Mouse (Mus musculus): ENCODE results near the gene Olfr282. TPM values are rescaled to one million over a fixed set of nuclear protein-coding genes. Genes with fewer than 3 reads are reported as not detected.
A peak's percentile ranks its signal among the peaks of the same experiment; 100 is the strongest.
"Not testable (repeated sequence)": the region's sequence is repeated elsewhere in the genome, so short reads cannot be mapped to it uniquely, and the experiment has no call there.

The Olfr282 gene
- polyA plus RNA-seq (2012; rRNA removed), result not detected in 2 replicates

DNA sequence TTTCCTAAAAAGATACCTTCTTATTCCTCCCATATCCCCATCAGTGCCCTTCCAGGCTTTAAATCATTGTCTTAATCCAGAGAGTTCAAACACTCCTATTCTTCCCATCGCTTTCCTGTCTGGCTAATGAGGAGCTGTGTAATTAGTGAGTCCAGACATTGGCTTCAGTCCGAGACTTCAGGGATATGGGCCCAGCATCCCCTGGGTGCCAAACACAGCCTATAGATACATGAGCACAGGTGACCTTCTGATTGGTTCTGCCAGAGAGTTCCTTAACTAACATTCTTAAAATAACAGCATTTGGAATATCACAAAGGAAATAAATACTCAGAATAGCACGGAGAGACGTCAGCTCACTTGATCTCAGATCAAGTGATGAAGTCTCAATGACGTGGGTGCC lies at the start of gene Olfr282:
Olfr282 (plus strand) TSS at position 301 of the 400 bp plus-strand sequence.
- not testable (repeated sequence) for H3K36me3 ChIP-seq (ENCODE audit: control insufficient read depth, insufficient read depth, low read length); H3K27ac ChIP-seq (ENCODE audit: insufficient read depth, low read depth, low read length); H3K4me1 ChIP-seq (ENCODE audit: control insufficient read depth, insufficient read depth, insufficient read length, low read length); H3K4me3 ChIP-seq (ENCODE audit: low read depth, low read length); H3K27me3 ChIP-seq (ENCODE audit: control insufficient read depth, insufficient read depth, low read length)
- 74% methylated on average over 5 of the region's 5 CpGs for WGBS

DNA sequence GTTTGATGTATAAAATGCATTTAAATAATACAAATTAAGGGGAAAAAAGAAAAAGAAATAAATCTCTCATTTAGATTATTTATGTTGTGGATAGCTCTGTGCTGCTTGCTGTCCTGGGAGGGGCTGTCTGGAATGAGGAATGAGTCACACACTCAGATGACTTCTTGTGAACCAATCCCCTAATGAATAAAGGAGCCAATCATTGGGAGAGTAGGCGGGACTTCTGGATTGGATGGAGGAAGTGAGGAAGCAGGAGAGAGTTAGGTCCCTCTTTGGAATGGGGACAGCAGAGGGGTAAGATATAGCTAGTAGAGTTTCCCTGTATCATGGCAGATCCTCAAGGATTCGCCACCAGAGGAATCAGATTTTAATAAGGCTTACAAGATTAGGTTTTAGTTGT lies 43.4 kb upstream of the Olfr282 start:
- no peak overlapping the region for H3K4me3 ChIP-seq (ENCODE audit: low read depth, low read length)
- H3K36me3 ChIP-seq (ENCODE audit: control insufficient read depth, insufficient read depth, low read length), result no peaks in the 10 kb centered on the region
- no peaks in the 10 kb centered on the region for H3K27me3 ChIP-seq (ENCODE audit: control insufficient read depth, insufficient read depth, low read length)
- no peaks in the 10 kb centered on the region for H3K4me1 ChIP-seq (ENCODE audit: control insufficient read depth, insufficient read depth, insufficient read length, low read length)
- 75% methylated on average over 2 of the region's 2 CpGs for WGBS
- no peak for TF ChIP-seq CTCF (IDR thresholded peaks at IDR 0.05; ENCODE audit: extremely low read depth, insufficient read length, insufficient replicate concordance, low read depth, low read length)
- TF ChIP-seq POLR2A (IDR thresholded peaks at IDR 0.05; ENCODE audit: low read depth, low read length), result no peak
- no peak overlapping the region for H3K27ac ChIP-seq (ENCODE audit: insufficient read depth, low read depth, low read length)

DNA sequence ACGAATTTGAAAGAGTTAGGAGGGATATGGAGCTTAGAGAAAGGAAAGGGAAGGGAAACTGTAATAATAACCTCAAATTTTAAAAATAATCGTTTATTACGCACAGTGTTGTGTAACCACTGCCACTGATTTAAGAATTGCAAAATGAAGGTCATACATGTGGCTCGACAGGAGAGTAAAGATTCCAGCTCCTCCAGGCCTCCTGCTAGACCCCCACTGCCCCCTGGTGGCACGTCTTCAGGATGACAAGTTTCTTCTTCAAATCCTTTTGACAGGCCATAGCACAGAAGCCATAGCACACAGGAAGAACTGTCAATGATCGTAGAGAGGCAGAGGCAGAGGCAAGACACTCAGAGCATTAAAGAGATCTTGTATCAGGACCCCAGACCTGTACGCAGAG lies 41.2 kb upstream of the Olfr282 start:
- Histone ChIP-seq H3K4me1 (ENCODE audit: control insufficient read depth, insufficient read depth, insufficient read length, low read length) (no peaks in the 10 kb centered on the region), H3K27ac (ENCODE audit: insufficient read depth, low read depth, low read length) (no peak overlapping the region), H3K36me3 (ENCODE audit: control insufficient read depth, insufficient read depth, low read length) (no peaks in the 10 kb centered on the region), H3K4me3 (ENCODE audit: low read depth, low read length) (no peak overlapping the region), H3K27me3 (ENCODE audit: control insufficient read depth, insufficient read depth, low read length) (no peaks in the 10 kb centered on the region)
- TF ChIP-seq CTCF (IDR thresholded peaks at IDR 0.05; ENCODE audit: extremely low read depth, insufficient read length, insufficient replicate concordance, low read depth, low read length) (peak; percentile 69; the same call in 1 of the 2 replicates), POLR2A (IDR thresholded peaks at IDR 0.05; ENCODE audit: low read depth, low read length) (no peak)
- WGBS, result 21% methylated on average over 7 of the region's 7 CpGs

DNA sequence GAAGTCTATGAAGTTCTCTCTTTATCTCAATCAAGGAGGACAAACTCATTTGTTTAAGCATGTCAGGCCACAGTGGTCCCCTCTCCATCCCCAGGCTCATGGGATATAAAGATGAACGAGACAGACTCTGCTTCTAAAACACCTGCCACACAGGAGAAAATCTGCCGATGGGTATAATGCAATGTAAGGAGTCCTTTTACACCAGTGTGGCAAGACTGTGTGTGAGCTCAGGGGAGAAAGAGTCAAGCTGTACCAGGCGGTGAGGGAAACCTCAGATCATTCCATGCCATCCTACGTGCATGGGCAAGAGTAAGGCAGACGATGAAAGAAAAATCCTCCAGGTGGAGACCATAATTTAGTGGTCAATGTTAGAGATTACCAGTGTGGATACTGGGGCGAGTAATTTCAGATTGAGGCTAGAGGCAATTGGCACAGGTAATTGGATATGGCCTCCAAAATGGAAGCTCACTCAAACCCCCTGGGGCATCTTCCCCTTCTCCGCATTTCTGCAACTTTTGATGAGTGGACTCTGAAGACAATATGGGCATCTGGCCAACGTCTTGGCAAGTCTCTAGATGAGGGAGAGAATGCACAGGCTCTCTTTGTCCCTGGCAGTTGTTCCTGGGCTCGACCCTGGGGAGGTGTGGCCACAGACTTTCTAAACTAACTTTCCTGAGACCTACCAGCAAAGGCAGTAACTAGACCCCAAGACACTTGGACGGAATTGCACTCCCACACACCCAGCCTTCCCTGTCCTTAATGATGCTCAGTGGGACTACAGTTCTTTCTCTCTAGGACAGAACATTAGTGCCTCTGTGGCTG lies 39.7 kb upstream of the Olfr282 start:
- no peak overlapping the region for H3K4me3 ChIP-seq (ENCODE audit: low read depth, low read length)
- H3K36me3 ChIP-seq (ENCODE audit: control insufficient read depth, insufficient read depth, low read length), result no peaks in the 10 kb centered on the region
- WGBS, result 70% methylated on average over 10 of the region's 10 CpGs

DNA sequence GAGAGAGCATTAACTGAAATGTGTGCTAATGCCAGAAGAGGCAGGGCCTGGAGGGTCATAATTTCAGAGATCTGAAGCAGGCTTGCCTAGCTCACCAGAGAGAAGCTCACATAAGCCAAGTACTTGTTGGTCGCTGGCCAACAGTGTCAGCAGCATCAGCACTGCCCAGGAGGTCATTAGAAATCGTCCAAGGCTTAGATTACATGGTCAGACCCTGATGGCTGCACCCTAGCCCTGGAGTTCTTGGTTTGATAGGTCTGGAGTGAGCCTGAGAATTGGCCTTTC lies 39.2 kb upstream of the Olfr282 start:
- no peaks in the 10 kb centered on the region for H3K27me3 ChIP-seq (ENCODE audit: control insufficient read depth, insufficient read depth, low read length)
- TF ChIP-seq POLR2A (IDR thresholded peaks at IDR 0.05; ENCODE audit: low read depth, low read length) (no peak), CTCF (IDR thresholded peaks at IDR 0.05; ENCODE audit: extremely low read depth, insufficient read length, insufficient replicate concordance, low read depth, low read length) (no peak)
- no peak overlapping the region for H3K27ac ChIP-seq (ENCODE audit: insufficient read depth, low read depth, low read length)
- no peaks in the 10 kb centered on the region for H3K36me3 ChIP-seq (ENCODE audit: control insufficient read depth, insufficient read depth, low read length)
- no peaks in the 10 kb centered on the region for H3K4me1 ChIP-seq (ENCODE audit: control insufficient read depth, insufficient read depth, insufficient read length, low read length)
- WGBS, result 28% methylated on average over 2 of the region's 2 CpGs
- H3K4me3 ChIP-seq (ENCODE audit: low read depth, low read length), result no peak overlapping the region

More for the DNA sequence above, 39.7 kb upstream of the Olfr282 start:
- TF ChIP-seq POLR2A (IDR thresholded peaks at IDR 0.05; ENCODE audit: low read depth, low read length), result no peak
- Histone ChIP-seq H3K27ac (ENCODE audit: insufficient read depth, low read depth, low read length) (no peak overlapping the region), H3K27me3 (ENCODE audit: control insufficient read depth, insufficient read depth, low read length) (no peaks in the 10 kb centered on the region), H3K4me1 (ENCODE audit: control insufficient read depth, insufficient read depth, insufficient read length, low read length) (no peaks in the 10 kb centered on the region)

DNA sequence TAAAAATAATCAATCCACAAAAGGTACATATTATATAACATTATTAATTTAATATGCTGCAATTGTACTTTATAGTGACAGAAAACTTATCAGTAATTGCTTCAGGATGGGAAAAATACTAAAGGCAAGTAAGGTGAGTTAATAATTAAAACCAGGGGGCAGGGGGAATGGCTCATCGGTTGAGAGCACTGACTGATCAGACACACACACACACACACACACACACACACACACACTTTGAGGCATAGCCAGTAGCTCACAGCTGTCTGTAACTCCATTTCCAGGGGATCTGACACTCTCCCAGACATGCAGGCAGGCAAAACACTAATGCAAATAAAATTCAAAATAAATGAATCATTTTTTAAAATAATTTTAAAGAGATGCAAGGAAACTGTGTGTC lies 33.9 kb upstream of the Olfr282 start:
- no peak overlapping the region for H3K27ac ChIP-seq (ENCODE audit: insufficient read depth, low read depth, low read length)
- H3K4me1 ChIP-seq (ENCODE audit: control insufficient read depth, insufficient read depth, insufficient read length, low read length), result no peaks in the 10 kb centered on the region
- no peaks in the 10 kb centered on the region for H3K27me3 ChIP-seq (ENCODE audit: control insufficient read depth, insufficient read depth, low read length)
- WGBS, result 10% methylated on average over 1 of the region's 1 CpGs
- no peak overlapping the region for H3K4me3 ChIP-seq (ENCODE audit: low read depth, low read length)
- H3K36me3 ChIP-seq (ENCODE audit: control insufficient read depth, insufficient read depth, low read length), result no peaks in the 10 kb centered on the region
- TF ChIP-seq CTCF (IDR thresholded peaks at IDR 0.05; ENCODE audit: extremely low read depth, insufficient read length, insufficient replicate concordance, low read depth, low read length) (no peak), POLR2A (IDR thresholded peaks at IDR 0.05; ENCODE audit: low read depth, low read length) (no peak)

DNA sequence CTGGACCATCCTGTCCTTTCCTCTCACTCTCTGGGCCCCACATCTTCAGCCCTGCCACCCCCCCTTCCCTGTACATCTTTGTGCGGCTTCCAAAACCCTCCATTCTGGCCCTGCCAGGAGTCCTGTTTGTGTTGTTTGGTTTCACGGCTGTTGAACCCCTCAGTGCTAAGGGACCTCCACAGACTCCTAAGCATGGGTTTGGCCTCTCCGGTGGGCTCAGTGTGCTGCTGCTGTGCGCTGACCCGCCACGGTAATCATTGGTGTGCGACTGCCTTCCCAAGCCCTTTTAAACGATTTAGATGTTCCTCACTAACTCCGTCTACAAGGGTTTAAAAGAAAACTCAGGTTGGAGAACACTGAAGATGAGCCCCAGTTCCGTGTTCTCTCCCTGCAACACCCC lies 28.7 kb upstream of the Olfr282 start:
- Histone ChIP-seq H3K4me1 (ENCODE audit: control insufficient read depth, insufficient read depth, insufficient read length, low read length) (no peaks in the 10 kb centered on the region), H3K27ac (ENCODE audit: insufficient read depth, low read depth, low read length) (no peak overlapping the region), H3K4me3 (ENCODE audit: low read depth, low read length) (no peak overlapping the region), H3K27me3 (ENCODE audit: control insufficient read depth, insufficient read depth, low read length) (no peaks in the 10 kb centered on the region), H3K36me3 (ENCODE audit: control insufficient read depth, insufficient read depth, low read length) (no peaks in the 10 kb centered on the region)
- 88% methylated on average over 10 of the region's 10 CpGs for WGBS
- no peak for TF ChIP-seq POLR2A (IDR thresholded peaks at IDR 0.05; ENCODE audit: low read depth, low read length)

All from small intestine, adult 2 months (tissue).